Mouse (Mus musculus): ENCODE data around the gene Noct. TPM values are rescaled to one million over a fixed set of nuclear protein-coding genes. Genes with fewer than 3 reads are reported as not detected.

Gene Noct
- polyA plus RNA-seq, 1 experiment from 2014 or later = 22.0 TPM

DNA sequence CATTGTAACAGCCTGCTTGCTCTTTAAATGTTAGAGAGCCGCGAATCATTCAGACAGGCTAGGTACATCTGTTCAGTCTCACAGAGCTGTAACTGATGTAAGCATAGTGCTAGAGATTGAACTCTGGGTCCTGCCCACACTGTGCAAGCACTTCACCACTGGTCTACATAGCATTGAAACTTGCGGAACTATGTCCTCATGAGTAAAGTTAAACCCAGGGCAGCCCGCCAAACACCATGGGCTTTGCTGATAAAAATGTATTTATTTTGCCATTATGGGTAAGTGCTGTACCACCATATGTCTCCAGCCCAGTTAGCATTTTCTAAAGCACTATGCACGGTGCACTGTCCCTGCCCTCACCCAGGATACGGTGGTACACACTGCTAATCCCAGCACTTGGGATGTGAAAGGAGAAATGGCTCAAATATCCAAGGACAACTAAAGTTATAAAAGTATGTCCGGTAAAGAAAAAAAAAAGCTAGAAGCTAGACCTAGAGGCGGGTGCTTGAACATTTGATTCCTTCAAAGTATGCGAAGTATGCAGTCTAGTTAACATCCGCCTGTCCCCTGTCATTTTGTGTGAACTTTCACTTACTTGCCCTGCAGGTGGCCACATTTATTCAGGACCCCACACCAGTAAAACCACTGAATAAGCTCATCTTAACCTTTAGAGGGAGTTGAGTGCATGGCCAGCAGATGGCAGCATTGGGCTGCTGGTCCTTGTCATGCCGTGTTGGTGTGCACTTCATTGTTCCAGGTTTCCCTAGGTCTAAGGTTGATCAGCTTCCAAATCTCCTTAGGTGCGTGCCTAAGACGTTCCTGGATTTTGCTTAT lies 9.9 kb downstream of the Noct start:
- 49% methylated on average over 13 of the region's 13 CpGs for WGBS
- 0 out of 2 replicates have a peak overlapping the region, but pooled peaks have one; percentile 24 for H3K9ac ChIP-seq

DNA sequence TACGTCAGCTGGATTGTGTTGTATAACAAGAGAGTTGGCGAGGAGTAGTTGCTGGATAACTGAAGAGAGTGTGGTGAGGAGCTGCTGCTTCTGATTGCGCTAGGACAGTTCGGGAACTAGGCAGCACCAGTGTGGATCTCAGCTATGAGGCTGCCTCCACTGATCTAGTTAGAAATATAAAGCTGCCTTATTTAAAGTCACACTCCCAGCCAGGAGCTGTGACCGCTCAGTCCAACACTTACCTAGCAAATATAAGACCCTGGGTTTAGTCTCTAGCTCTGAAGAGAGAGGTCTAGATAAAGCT lies 10.5 kb downstream of the Noct start:
- Histone ChIP-seq H3K36me3 (peaks cover 4% of the 10 kb centered on the region), H3K4me3 (no peak overlapping the region), H3K27ac (no peak overlapping the region), H3K27me3 (no peaks in the 10 kb centered on the region), H3K4me1 (replicated peaks) (peaks cover 23% of the 10 kb centered on the region; the same call in 1 of the 2 replicates), H3K4me2 (no peak overlapping the region), H3K9me3 (no peaks in the 10 kb centered on the region), H3K9ac (no peak overlapping the region)
- WGBS = 87% methylated on average over 5 of the region's 5 CpGs
- peak; percentile 34 for ATAC-seq (ENCODE audit: low FRiP score)

More for the DNA sequence above, 9.9 kb downstream of the Noct start:
- Histone ChIP-seq H3K36me3 (no peaks in the 10 kb centered on the region), H3K4me2 (no peak overlapping the region), H3K27me3 (no peaks in the 10 kb centered on the region), H3K9me3 (no peaks in the 10 kb centered on the region), H3K4me3 (no peak overlapping the region), H3K27ac (no peak overlapping the region), H3K4me1 (replicated peaks) (peaks cover 23% of the 10 kb centered on the region; the same call in 1 of the 2 replicates)
- ATAC-seq (ENCODE audit: low FRiP score) = peak; percentile 74

DNA sequence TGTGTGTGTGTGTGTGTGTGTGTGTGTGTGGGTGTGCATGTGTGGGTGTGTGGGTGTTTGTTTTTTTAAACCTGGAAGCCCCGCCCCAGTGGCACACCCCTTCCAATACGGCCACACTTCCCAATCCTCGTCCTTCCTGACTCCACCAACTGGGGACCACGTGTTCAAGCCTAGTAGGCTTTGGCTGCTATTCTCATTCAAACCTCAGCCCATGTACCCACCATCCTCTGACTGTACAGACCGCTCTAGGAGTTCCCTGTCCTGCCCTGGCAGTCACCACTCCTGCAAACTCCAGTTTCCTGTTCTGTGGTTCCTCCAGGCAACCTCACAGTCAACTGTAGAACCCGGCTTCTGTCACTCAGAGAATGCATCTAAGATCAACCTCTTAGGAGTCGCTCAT lies 14.3 kb downstream of the Noct start:
- Histone ChIP-seq H3K9ac (no peak overlapping the region), H3K4me3 (no peak overlapping the region), H3K27ac (no peak overlapping the region), H3K4me2 (no peak overlapping the region), H3K36me3 (peaks cover 4% of the 10 kb centered on the region), H3K4me1 (replicated peaks) (peaks cover 14% of the 10 kb centered on the region; the same call in 1 of the 2 replicates), H3K9me3 (no peaks in the 10 kb centered on the region), H3K27me3 (no peaks in the 10 kb centered on the region)
- 90% methylated on average over 7 of the region's 7 CpGs for WGBS
- ATAC-seq (ENCODE audit: low FRiP score) = no peak

DNA sequence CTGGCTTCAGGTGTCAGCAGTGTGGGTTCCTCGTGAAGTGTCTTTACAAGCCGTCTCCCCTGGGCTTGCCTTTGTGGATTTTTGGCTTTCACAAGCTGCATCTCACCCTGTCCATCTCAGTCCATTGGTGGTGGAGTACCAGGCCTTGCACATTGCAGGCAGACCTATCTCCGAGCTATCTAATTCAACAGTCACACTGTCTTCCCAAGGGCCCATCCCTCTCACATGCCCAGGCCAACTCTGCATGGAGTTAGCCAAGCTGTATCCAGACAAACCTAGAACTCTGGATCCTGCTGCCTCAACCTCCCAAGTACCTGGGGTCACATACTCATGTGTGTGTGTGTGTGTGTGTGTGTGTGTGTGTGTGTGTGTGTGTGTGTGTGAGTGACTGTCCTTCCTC lies 15.3 kb downstream of the Noct start:
- no peak overlapping the region for H3K9ac ChIP-seq
- H3K9me3 ChIP-seq = no peaks in the 10 kb centered on the region
- WGBS = 95% methylated on average over 3 of the region's 3 CpGs
- no peak for ATAC-seq (ENCODE audit: low FRiP score)
- no peak overlapping the region for H3K27ac ChIP-seq
- H3K4me3 ChIP-seq = no peak overlapping the region
- 0 out of 2 replicates have a peak, but pooled peaks cover 8% of the 10 kb centered on the region for H3K4me1 ChIP-seq (replicated peaks)
- H3K27me3 ChIP-seq = no peaks in the 10 kb centered on the region
- H3K4me2 ChIP-seq = no peak overlapping the region
- peaks cover 4% of the 10 kb centered on the region for H3K36me3 ChIP-seq

DNA sequence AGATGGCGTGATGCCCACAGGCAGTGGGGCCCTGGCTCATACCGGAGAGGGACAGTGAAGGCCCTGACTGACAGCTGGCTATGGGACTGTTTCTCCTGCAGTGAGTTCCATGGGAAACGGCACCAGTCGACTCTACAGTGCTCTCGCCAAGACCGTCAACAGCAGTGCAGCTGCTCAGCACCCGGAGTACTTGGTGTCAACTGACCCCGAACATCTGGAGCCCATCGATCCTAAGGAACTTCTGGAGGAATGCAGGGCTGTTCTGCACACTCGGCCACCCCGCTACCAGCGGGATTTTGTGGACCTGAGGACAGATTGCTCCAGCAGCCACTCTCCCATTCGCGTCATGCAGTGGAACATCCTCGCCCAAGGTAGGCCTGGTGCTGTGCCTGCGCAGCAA lies 23.5 kb downstream of the Noct start:
- Histone ChIP-seq H3K4me1 (replicated peaks) (no peaks in the 10 kb centered on the region), H3K27ac (no peak overlapping the region), H3K27me3 (no peaks in the 10 kb centered on the region), H3K36me3 (peaks cover 50% of the 10 kb centered on the region), H3K4me3 (no peak overlapping the region), H3K9me3 (no peaks in the 10 kb centered on the region), H3K9ac (no peak overlapping the region), H3K4me2 (no peak overlapping the region)
- WGBS = 80% methylated on average over 16 of the region's 16 CpGs
- ATAC-seq (ENCODE audit: low FRiP score) = no peak

DNA sequence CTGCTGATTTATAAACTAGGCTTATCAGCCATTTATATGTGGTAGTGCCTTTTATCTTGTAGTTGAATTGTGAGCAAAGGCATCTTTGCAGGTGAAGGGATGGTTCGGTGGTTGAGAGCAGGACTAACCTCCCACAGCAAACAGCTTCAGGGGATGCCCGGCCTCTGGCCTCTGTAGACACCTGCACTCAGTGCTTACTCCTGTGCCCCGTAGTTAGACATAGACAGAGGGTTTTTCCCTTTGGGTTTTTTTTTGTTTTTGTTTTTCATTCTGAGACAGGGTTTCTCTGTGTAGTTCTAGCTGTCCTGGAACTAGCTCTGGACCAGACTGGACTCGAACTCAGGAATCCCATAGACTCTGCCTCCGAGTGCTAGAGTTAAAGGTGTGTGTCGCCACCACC lies 24.4 kb downstream of the Noct start:
- no peak overlapping the region for H3K4me3 ChIP-seq
- no peaks in the 10 kb centered on the region for H3K4me1 ChIP-seq (replicated peaks)
- peaks cover 59% of the 10 kb centered on the region for H3K36me3 ChIP-seq
- H3K9me3 ChIP-seq = no peaks in the 10 kb centered on the region
- H3K27me3 ChIP-seq = no peaks in the 10 kb centered on the region
- H3K27ac ChIP-seq = no peak overlapping the region
- H3K4me2 ChIP-seq = no peak overlapping the region
- H3K9ac ChIP-seq = no peak overlapping the region
- WGBS = 95% methylated on average over 6 of the region's 6 CpGs
- no peak for ATAC-seq (ENCODE audit: low FRiP score)

DNA sequence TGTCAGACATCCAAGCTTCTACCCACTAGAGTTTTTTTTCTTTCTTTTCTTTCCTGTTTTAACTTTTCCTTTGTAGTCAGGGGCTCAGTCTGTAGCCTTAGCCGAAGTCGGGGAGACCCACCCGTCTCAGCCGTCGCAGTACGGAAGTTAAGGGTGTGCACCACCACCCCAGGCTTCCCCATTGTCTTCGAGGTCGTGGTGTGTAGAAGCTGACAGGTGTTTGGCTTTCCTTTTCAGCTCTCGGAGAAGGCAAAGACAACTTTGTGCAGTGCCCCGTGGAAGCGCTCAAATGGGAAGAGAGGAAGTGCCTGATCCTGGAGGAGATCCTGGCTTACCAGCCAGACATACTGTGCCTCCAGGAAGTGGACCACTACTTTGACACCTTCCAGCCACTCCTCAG lies 25.2 kb downstream of the Noct start:
- peaks cover 67% of the 10 kb centered on the region for H3K36me3 ChIP-seq

DNA sequence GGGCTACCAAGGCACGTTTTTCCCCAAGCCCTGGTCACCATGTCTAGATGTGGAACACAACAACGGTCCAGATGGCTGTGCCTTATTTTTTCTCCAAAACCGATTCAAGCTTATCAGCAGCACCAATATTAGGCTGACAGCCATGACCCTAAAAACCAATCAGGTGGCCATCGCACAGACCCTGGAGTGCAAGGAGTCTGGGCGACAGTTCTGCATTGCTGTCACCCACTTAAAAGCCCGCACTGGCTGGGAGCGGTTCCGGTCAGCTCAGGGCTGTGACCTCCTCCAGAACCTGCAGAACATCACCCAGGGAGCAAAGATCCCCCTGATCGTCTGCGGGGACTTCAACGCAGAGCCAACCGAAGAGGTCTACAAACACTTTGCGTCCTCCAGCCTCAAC lies 25.6 kb downstream of the Noct start:
- Histone ChIP-seq H3K4me3 (no peak overlapping the region), H3K9me3 (no peaks in the 10 kb centered on the region), H3K36me3 (peaks cover 70% of the 10 kb centered on the region), H3K4me2 (no peak overlapping the region), H3K4me1 (replicated peaks) (no peaks in the 10 kb centered on the region), H3K27ac (no peak overlapping the region), H3K9ac (no peak overlapping the region), H3K27me3 (no peaks in the 10 kb centered on the region)
- WGBS = 95% methylated on average over 13 of the region's 13 CpGs
- no peak for ATAC-seq (ENCODE audit: low FRiP score)

More for the DNA sequence above, 25.2 kb downstream of the Noct start:
- Histone ChIP-seq H3K4me2 (no peak overlapping the region), H3K4me3 (no peak overlapping the region), H3K27me3 (no peaks in the 10 kb centered on the region), H3K9ac (no peak overlapping the region), H3K27ac (no peak overlapping the region), H3K9me3 (no peaks in the 10 kb centered on the region), H3K4me1 (replicated peaks) (no peaks in the 10 kb centered on the region)
- no peak for ATAC-seq (ENCODE audit: low FRiP score)
- 90% methylated on average over 11 of the region's 11 CpGs for WGBS

DNA sequence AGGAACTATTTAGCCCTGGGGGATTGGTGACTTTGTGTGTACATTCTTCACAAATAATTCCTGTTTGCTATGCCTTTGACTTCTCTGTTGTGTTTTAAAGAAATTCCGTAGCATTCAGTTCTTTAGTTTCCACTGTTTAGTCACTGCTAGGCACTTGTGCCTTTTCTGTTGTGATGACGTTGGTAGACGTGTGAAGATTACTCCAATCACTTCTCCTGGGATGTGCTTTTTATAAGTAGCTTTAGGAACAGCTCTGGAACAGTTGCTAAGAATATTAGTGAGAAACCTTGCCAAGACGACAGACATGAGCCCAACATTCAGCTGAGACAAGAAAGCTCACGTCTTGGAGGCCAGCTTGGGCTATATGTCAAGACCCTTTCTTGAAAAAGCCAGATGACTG lies 26.8 kb downstream of the Noct start:
- H3K4me1 ChIP-seq (replicated peaks) = no peaks in the 10 kb centered on the region
- H3K4me2 ChIP-seq = no peak overlapping the region
- no peak overlapping the region for H3K27ac ChIP-seq
- ATAC-seq (ENCODE audit: low FRiP score) = no peak
- H3K36me3 ChIP-seq = peaks cover 71% of the 10 kb centered on the region
- no peak overlapping the region for H3K9ac ChIP-seq
- H3K27me3 ChIP-seq = no peaks in the 10 kb centered on the region
- no peaks in the 10 kb centered on the region for H3K9me3 ChIP-seq
- no peak overlapping the region for H3K4me3 ChIP-seq
- WGBS = 88% methylated on average over 5 of the region's 5 CpGs

DNA sequence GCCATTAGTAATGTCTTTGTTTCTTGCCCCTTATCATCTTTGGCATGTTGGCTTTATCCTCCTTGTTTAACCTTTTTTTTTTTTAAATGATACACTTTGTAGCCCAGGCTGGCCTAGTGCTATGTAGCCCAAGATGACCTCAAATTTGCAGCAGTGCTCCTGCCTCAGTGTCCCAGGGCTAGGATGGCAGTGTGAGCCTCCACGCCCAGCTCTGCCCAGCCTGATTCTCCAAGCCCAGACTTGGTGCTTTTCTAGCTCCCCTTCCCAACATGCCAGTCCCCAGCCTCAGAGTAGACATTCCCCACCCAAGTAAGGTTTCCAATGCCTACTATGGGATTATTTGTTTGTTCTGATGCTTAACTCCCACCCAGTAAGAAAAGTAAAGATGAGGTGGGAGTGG lies 28.0 kb downstream of the Noct start:
- no peak for ATAC-seq (ENCODE audit: low FRiP score)
- Histone ChIP-seq H3K36me3 (peaks cover 82% of the 10 kb centered on the region), H3K4me3 (no peak overlapping the region), H3K27ac (no peak overlapping the region), H3K9ac (no peak overlapping the region), H3K9me3 (no peaks in the 10 kb centered on the region), H3K4me1 (replicated peaks) (no peaks in the 10 kb centered on the region), H3K4me2 (no peak overlapping the region), H3K27me3 (no peaks in the 10 kb centered on the region)
- WGBS = 100% methylated on average over 1 of the region's 1 CpGs

DNA sequence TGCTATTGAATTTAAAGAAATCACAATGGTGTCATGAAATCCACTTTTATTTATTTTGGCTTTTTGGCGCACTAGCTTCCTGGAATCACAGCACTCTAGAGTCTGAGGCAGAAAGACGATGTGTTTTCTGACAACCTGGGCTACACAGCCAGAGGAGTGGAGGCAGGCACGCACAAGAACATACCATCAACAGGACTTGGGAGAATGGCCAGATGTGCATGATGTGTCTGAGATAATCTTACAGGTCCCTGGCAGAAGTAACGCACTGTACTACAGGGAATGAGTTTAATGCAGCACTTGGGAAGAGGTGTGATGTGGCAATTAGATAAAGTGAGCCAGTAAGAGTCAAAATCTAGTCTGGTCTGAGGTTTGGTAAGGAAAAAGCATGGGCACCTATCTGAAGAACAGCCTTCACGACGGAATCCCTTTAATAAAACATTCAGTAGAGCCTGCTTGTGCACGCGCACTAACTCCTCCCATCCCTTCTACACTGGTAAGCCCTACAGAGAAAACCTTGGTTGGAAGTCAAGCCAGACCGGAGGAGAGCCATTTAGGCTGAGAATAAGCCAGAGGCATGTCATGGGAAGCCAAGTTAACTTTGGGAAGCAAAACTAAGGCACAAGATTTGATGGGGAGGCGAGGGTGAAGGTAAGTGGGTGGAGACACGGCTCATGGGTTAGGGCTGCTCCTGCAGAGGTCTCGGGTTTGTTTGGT lies 28.6 kb downstream of the Noct start:
- no peak overlapping the region for H3K9ac ChIP-seq
- WGBS = 95% methylated on average over 12 of the region's 12 CpGs
- no peaks in the 10 kb centered on the region for H3K27me3 ChIP-seq
- H3K4me2 ChIP-seq = no peak overlapping the region
- H3K27ac ChIP-seq = no peak overlapping the region
- H3K4me1 ChIP-seq (replicated peaks) = no peaks in the 10 kb centered on the region
- ATAC-seq (ENCODE audit: low FRiP score) = no peak
- peaks cover 85% of the 10 kb centered on the region for H3K36me3 ChIP-seq
- H3K4me3 ChIP-seq = no peak overlapping the region
- H3K9me3 ChIP-seq = no peaks in the 10 kb centered on the region

DNA sequence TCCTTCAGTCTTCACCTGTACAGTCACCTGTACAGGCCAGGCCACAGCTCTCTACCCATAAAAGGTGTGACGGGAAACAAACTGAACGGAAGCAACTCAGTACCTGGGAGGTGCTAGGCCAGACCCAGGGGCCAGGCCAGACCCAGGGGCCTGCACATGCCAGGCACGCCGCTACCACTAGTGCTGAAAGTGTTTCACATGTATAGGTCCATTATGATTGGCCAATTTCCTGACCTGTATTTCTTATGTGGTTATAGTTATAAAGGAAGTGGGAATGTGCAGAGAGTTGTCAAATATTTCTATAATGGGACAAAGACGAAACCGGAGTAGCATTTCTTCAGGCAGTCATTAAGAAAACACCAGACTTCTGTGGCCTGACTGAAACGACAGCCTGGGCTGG lies 30.5 kb downstream of the Noct start:
- H3K27me3 ChIP-seq = no peaks in the 10 kb centered on the region
- no peak overlapping the region for H3K4me3 ChIP-seq
- H3K9ac ChIP-seq = no peak overlapping the region
- H3K4me2 ChIP-seq = no peak overlapping the region
- H3K27ac ChIP-seq = no peak overlapping the region
- WGBS = 96% methylated on average over 7 of the region's 7 CpGs
- H3K36me3 ChIP-seq = peaks cover 82% of the 10 kb centered on the region
- H3K4me1 ChIP-seq (replicated peaks) = no peaks in the 10 kb centered on the region
- no peak for ATAC-seq (ENCODE audit: low FRiP score)
- H3K9me3 ChIP-seq = no peaks in the 10 kb centered on the region

DNA sequence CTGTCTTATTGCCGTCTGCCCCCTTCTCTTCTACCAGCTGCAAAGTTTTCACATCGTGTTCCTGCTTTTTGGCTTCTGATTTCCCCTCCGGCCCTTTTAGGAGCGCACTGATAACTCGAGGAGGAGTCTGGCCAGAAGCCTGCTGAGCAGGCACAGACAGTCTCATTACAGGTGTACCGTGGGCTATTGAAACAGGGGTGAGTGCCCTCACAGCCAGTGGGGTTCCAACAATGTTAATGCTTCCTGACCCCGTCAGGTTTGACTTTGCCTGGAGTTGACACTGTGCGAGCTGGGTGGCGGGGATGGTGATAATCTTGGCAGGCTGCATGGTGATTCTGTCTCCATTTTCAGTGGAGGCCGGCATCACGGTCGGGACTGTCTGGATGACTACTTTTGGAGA lies 32.2 kb downstream of the Noct start:
- Histone ChIP-seq H3K36me3 (peaks cover 83% of the 10 kb centered on the region), H3K9me3 (no peaks in the 10 kb centered on the region), H3K9ac (no peak overlapping the region), H3K4me2 (no peak overlapping the region), H3K4me3 (no peak overlapping the region), H3K27ac (no peak overlapping the region), H3K4me1 (replicated peaks) (no peaks in the 10 kb centered on the region), H3K27me3 (no peaks in the 10 kb centered on the region)
- no peak for ATAC-seq (ENCODE audit: low FRiP score)
- 90% methylated on average over 12 of the region's 12 CpGs for WGBS
